Mouse (Mus musculus): Measurements from ENCODE around the gene Upk2.

DNA sequence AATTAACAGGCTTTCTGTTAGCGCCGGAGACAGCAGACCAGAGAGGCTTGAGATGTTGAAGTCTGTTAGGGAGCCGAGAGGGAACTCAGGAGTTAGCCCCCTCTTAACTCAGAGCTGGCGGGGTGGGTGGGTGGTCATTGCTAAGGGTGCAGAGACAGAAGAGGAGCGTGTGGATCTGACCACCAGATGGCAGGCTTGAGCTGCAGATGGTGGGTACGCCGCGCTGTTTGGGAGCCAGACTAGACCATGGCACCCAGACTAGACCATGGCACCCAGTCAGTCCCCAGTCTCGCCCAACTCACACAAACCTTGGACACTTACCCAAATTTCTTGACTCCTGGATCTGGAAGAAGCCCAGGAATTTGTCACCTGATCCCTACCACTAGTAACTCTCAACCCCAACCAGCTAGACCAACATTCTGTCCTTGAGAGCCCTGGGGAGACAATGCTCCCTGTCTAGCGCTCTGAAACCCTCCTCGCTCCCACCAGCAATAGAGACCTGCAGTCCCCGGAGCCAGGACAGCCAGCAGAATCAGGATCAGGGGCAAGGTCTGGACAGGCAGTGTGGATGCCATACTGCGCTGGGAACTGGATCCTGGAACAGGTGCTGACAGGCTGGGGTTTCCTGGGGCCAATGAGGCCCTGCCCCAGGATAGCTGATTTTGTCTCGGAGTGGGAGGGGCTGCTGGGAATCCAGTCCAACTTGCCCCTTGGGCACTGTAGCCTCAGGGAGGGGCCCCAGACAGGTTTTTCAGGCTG is 465 bp downstream of the Upk2 start:
- TF ChIP-seq CTCF (IDR thresholded peaks at IDR 0.05; ENCODE audit: low read depth, low read length) (peak; percentile 96), EP300 (IDR thresholded peaks at IDR 0.05; ENCODE audit: insufficient read depth, low read depth, low read length) (peak; percentile 45; the same call in 1 of the 2 replicates), POLR2A (IDR thresholded peaks at IDR 0.05; ENCODE audit: insufficient read depth, low read length) (no peak)
